Mouse (Mus musculus): ENCODE measurements at regions not wholly inside any gene's neighbourhood (a gene's known extent, or its start where the extent isn't known, plus 50 kb on each side); places are given as distances from the start of the nearest gene placed in this dataset.
"Not testable (repeated sequence)": the region's sequence is repeated elsewhere in the genome, so short reads cannot be mapped to it uniquely, and the experiment has no call there.

- Histone ChIP-seq H3K79me2 (ENCODE audit: control insufficient read depth, insufficient read depth, low read length) (no peaks in the 10 kb centered on the region), H3K27ac (replicated peaks; ENCODE audit: insufficient read depth, low read depth, low read length) (no peak overlapping the region), H3K4me3 (ENCODE audit: insufficient read depth, low read depth, low read length) (no peak overlapping the region), H3K9ac (ENCODE audit: low read depth, low read length) (no peak overlapping the region), H3K27me3 (ENCODE audit: control insufficient read depth, insufficient read depth, low read length) (no peaks in the 10 kb centered on the region), H3K36me3 (ENCODE audit: control insufficient read depth, insufficient read depth, low read length) (no peaks in the 10 kb centered on the region), H3K4me1 (ENCODE audit: control insufficient read depth, insufficient read depth, low read length) (no peaks in the 10 kb centered on the region)
- WGBS = 94% methylated on average over 1 of the region's 1 CpGs
- no peak for DNase-seq (ENCODE audit: extremely low read depth, low read depth, low spot score)
- TF ChIP-seq CTCF (IDR thresholded peaks at IDR 0.05; ENCODE audit: low read depth, low read length) = no peak
- no peak for TF ChIP-seq POLR2A (IDR thresholded peaks at IDR 0.05; ENCODE audit: extremely low read depth, insufficient read depth, low read length)
Measured at GRCm38 (mm10) chr10:43674749-43675148, 96.7 kb downstream of the Cd24a start.

GRCm38 (mm10) chr10:43675495-43675894, 97.4 kb downstream of the Cd24a start:
- H3K79me2 ChIP-seq (ENCODE audit: control insufficient read depth, insufficient read depth, low read length); H3K36me3 ChIP-seq (ENCODE audit: control insufficient read depth, insufficient read depth, low read length); H3K27ac ChIP-seq (replicated peaks; ENCODE audit: insufficient read depth, low read depth, low read length); H3K4me1 ChIP-seq (ENCODE audit: control insufficient read depth, insufficient read depth, low read length); H3K4me3 ChIP-seq (ENCODE audit: insufficient read depth, low read depth, low read length); DNase-seq (ENCODE audit: extremely low read depth, low read depth, low spot score); H3K9ac ChIP-seq (ENCODE audit: low read depth, low read length); H3K27me3 ChIP-seq (ENCODE audit: control insufficient read depth, insufficient read depth, low read length): not testable (repeated sequence)
- WGBS = 76% methylated on average over 1 of the region's 1 CpGs

GRCm38 (mm10) chr10:43676289-43676688, 98.2 kb downstream of the Cd24a start:
- Histone ChIP-seq H3K4me3 (ENCODE audit: insufficient read depth, low read depth, low read length) (no peak overlapping the region), H3K36me3 (ENCODE audit: control insufficient read depth, insufficient read depth, low read length) (no peaks in the 10 kb centered on the region), H3K27ac (replicated peaks; ENCODE audit: insufficient read depth, low read depth, low read length) (no peak overlapping the region), H3K27me3 (ENCODE audit: control insufficient read depth, insufficient read depth, low read length) (no peaks in the 10 kb centered on the region), H3K9ac (ENCODE audit: low read depth, low read length) (no peak overlapping the region), H3K79me2 (ENCODE audit: control insufficient read depth, insufficient read depth, low read length) (no peaks in the 10 kb centered on the region), H3K4me1 (ENCODE audit: control insufficient read depth, insufficient read depth, low read length) (no peaks in the 10 kb centered on the region)
- TF ChIP-seq POLR2A (IDR thresholded peaks at IDR 0.05; ENCODE audit: extremely low read depth, insufficient read depth, low read length) = no peak
- TF ChIP-seq CTCF (IDR thresholded peaks at IDR 0.05; ENCODE audit: low read depth, low read length) = no peak
- WGBS = 83% methylated on average over 5 of the region's 5 CpGs
- DNase-seq (ENCODE audit: extremely low read depth, low read depth, low spot score) = no peak

- WGBS = 77% methylated on average over 12 of the region's 12 CpGs
- DNase-seq (ENCODE audit: extremely low read depth, low read depth, low spot score) = no peak
- Histone ChIP-seq H3K4me1 (ENCODE audit: control insufficient read depth, insufficient read depth, low read length) (no peaks in the 10 kb centered on the region), H3K27ac (replicated peaks; ENCODE audit: insufficient read depth, low read depth, low read length) (no peak overlapping the region), H3K79me2 (ENCODE audit: control insufficient read depth, insufficient read depth, low read length) (no peaks in the 10 kb centered on the region), H3K36me3 (ENCODE audit: control insufficient read depth, insufficient read depth, low read length) (no peaks in the 10 kb centered on the region), H3K4me3 (ENCODE audit: insufficient read depth, low read depth, low read length) (no peak overlapping the region), H3K9ac (ENCODE audit: low read depth, low read length) (no peak overlapping the region), H3K27me3 (ENCODE audit: control insufficient read depth, insufficient read depth, low read length) (no peaks in the 10 kb centered on the region)
- TF ChIP-seq POLR2A (IDR thresholded peaks at IDR 0.05; ENCODE audit: extremely low read depth, insufficient read depth, low read length) (no peak), CTCF (IDR thresholded peaks at IDR 0.05; ENCODE audit: low read depth, low read length) (no peak)
Measured at GRCm38 (mm10) chr10:43684247-43685033, 106.4 kb downstream of the Cd24a start.

- DNase-seq (ENCODE audit: extremely low read depth, low read depth, low spot score) = no peak
- Histone ChIP-seq H3K4me1 (ENCODE audit: control insufficient read depth, insufficient read depth, low read length) (peaks cover 6% of the 10 kb centered on the region), H3K36me3 (ENCODE audit: control insufficient read depth, insufficient read depth, low read length) (no peaks in the 10 kb centered on the region), H3K4me3 (ENCODE audit: insufficient read depth, low read depth, low read length) (no peak overlapping the region), H3K9ac (ENCODE audit: low read depth, low read length) (no peak overlapping the region), H3K27ac (replicated peaks; ENCODE audit: insufficient read depth, low read depth, low read length) (no peak overlapping the region), H3K27me3 (ENCODE audit: control insufficient read depth, insufficient read depth, low read length) (no peaks in the 10 kb centered on the region), H3K79me2 (ENCODE audit: control insufficient read depth, insufficient read depth, low read length) (no peaks in the 10 kb centered on the region)
- no peak for TF ChIP-seq POLR2A (IDR thresholded peaks at IDR 0.05; ENCODE audit: extremely low read depth, insufficient read depth, low read length)
- TF ChIP-seq CTCF (IDR thresholded peaks at IDR 0.05; ENCODE audit: low read depth, low read length) = no peak
- WGBS = 31% methylated on average over 10 of the region's 10 CpGs
Measured at GRCm38 (mm10) chr10:43689161-43689913, 111.3 kb downstream of the Cd24a start.

- Histone ChIP-seq H3K27ac (replicated peaks; ENCODE audit: insufficient read depth, low read depth, low read length) (no peak overlapping the region), H3K9ac (ENCODE audit: low read depth, low read length) (no peak overlapping the region), H3K79me2 (ENCODE audit: control insufficient read depth, insufficient read depth, low read length) (no peaks in the 10 kb centered on the region), H3K4me1 (ENCODE audit: control insufficient read depth, insufficient read depth, low read length) (peaks cover 9% of the 10 kb centered on the region), H3K27me3 (ENCODE audit: control insufficient read depth, insufficient read depth, low read length) (no peaks in the 10 kb centered on the region), H3K4me3 (ENCODE audit: insufficient read depth, low read depth, low read length) (no peak overlapping the region), H3K36me3 (ENCODE audit: control insufficient read depth, insufficient read depth, low read length) (no peaks in the 10 kb centered on the region)
- TF ChIP-seq CTCF (IDR thresholded peaks at IDR 0.05; ENCODE audit: low read depth, low read length) = no peak
- 66% methylated on average over 8 of the region's 8 CpGs for WGBS
- no peak for DNase-seq (ENCODE audit: extremely low read depth, low read depth, low spot score)
Measured at GRCm38 (mm10) chr10:43689914-43690316, 111.8 kb downstream of the Cd24a start.
